Mouse (Mus musculus) WW6 (cell line): ENCODE data around the gene Wdr73.

ENCODE experiments used
- DNase-seq: peaks from one replicate; pipeline ENCODE4 v3.0.0-alpha.2; 2013; ENCODE audit warnings: low read depth, low spot score

The Wdr73 gene

GRCm38 (mm10) chr7:80855316-80855715, 45.8 kb downstream of the Wdr73 start:
- DNase-seq: no peak

GRCm38 (mm10) chr7:80853218-80853617, 47.9 kb downstream of the Wdr73 start:
- DNase-seq: no peak

- DNase-seq: no peak
These were observed 50.5 kb downstream of the Wdr73 start for GRCm38 (mm10) chr7:80850520-80850919.

- DNase-seq: no peak
These were observed 51.4 kb downstream of the Wdr73 start for GRCm38 (mm10) chr7:80849710-80850109.

GRCm38 (mm10) chr7:80849267-80849666, 51.8 kb downstream of the Wdr73 start:
- no peak for DNase-seq

GRCm38 (mm10) chr7:80846709-80847108, 54.4 kb downstream of the Wdr73 start:
- no peak for DNase-seq

- DNase-seq: no peak
These were observed 54.8 kb downstream of the Wdr73 start for GRCm38 (mm10) chr7:80846280-80846678.

- DNase-seq: no peak
These were observed 55.3 kb downstream of the Wdr73 start for GRCm38 (mm10) chr7:80845621-80846279.

- no peak for DNase-seq
These were observed 56.4 kb downstream of the Wdr73 start for GRCm38 (mm10) chr7:80844691-80845090.

- no peak for DNase-seq
These were observed 57.0 kb downstream of the Wdr73 start for GRCm38 (mm10) chr7:80843910-80844640.

GRCm38 (mm10) chr7:80843176-80843575, 57.9 kb downstream of the Wdr73 start:
- DNase-seq: no peak

GRCm38 (mm10) chr7:80842132-80842531, 58.9 kb downstream of the Wdr73 start:
- DNase-seq: no peak

GRCm38 (mm10) chr7:80840937-80841336, 60.1 kb downstream of the Wdr73 start:
- DNase-seq: no peak
